Mouse (Mus musculus): Measurements from ENCODE around the gene Tmem135.
A peak's percentile ranks its signal among the peaks of the same experiment; 100 is the strongest.

Gene Tmem135

GRCm38 (mm10) chr7:89171790-89172467 is 232.1 kb downstream of the Tmem135 start:
- DNase-seq: no peak

- DNase-seq: peak; percentile 57
These were observed 235.4 kb downstream of the Tmem135 start for GRCm38 (mm10) chr7:89168606-89169005.

GRCm38 (mm10) chr7:89165528-89165927 is 238.5 kb downstream of the Tmem135 start:
- DNase-seq: no peak

- no peak for DNase-seq
These were observed 242.2 kb downstream of the Tmem135 start for GRCm38 (mm10) chr7:89161610-89162378.

- DNase-seq: no peak
These were observed 246.7 kb downstream of the Tmem135 start for GRCm38 (mm10) chr7:89157356-89157755.

- no peak for DNase-seq
These were observed 247.4 kb downstream of the Tmem135 start for GRCm38 (mm10) chr7:89156629-89157028.

GRCm38 (mm10) chr7:89155741-89156140 is 248.3 kb downstream of the Tmem135 start:
- DNase-seq: no peak

- DNase-seq: no peak
These were observed 248.8 kb downstream of the Tmem135 start for GRCm38 (mm10) chr7:89155223-89155622.

GRCm38 (mm10) chr7:89151345-89151744 is 252.7 kb downstream of the Tmem135 start:
- DNase-seq: no peak

GRCm38 (mm10) chr7:89140640-89141300 is 263.3 kb downstream of the Tmem135 start:
- DNase-seq: no peak

- DNase-seq: no peak
These were observed 269.0 kb downstream of the Tmem135 start for GRCm38 (mm10) chr7:89134884-89135511.

GRCm38 (mm10) chr7:89126063-89126882 is 277.7 kb downstream of the Tmem135 start:
- peak; percentile 48 for DNase-seq

GRCm38 (mm10) chr7:89116261-89116664 is 287.8 kb downstream of the Tmem135 start:
- no peak for DNase-seq

GRCm38 (mm10) chr7:89115633-89116032 is 288.4 kb downstream of the Tmem135 start:
- DNase-seq: no peak

GRCm38 (mm10) chr7:89106421-89106820 is 297.6 kb downstream of the Tmem135 start:
- no peak for DNase-seq

- no peak for DNase-seq
These were observed 304.3 kb downstream of the Tmem135 start for GRCm38 (mm10) chr7:89099756-89100155.

All from right cerebral cortex, postnatal 25 days (tissue).